Mouse (Mus musculus) liver, postnatal 0 days (tissue): ENCODE data around the gene Cpt1c.

Experiments used
- CTCF ChIP-seq: sonication (generic); IDR thresholded peaks from 2 replicates; pipeline ENCODE4 v1.5.1; 2016; ENCODE audit warnings: antibody characterized with exemption, low read depth
- EP300 ChIP-seq: IDR thresholded peaks from 2 replicates; pipeline ENCODE4 v1.6.1; 2016; ENCODE audit warnings: antibody characterized with exemption, low read depth, mild to moderate bottlenecking

GRCm38 (mm10) chr7:44918219-44918618, 56.4 kb downstream of the Cpt1c start:
- TF ChIP-seq EP300 = no peak
- no peak for TF ChIP-seq CTCF
